Mouse (Mus musculus) MEL (cell line): ENCODE results near the gene 4930568D16Rik.

Source experiments
- BHLHE40 ChIP-seq: IDR thresholded peaks from 2 replicates; pipeline ENCODE4 v1.6.1; 2012; ENCODE audit warnings: low read depth, mild to moderate bottlenecking, inconsistent platforms, low read length, improper control_type of control experiment, borderline replicate concordance
- CTCF ChIP-seq, 3 experiments: IDR thresholded peaks in 2 of 3; conservative IDR thresholded peaks in 1 of 3; 2 replicates each; pipeline ENCODE4 v1.5.1; 2011 to 2012; ENCODE audit warnings: low read length in 3 of 3, low read depth in 2 of 3, mild to moderate bottlenecking in 2 of 3, improper control_type of control experiment in 1 of 3, inconsistent platforms in 1 of 3, mixed read lengths in 1 of 3, moderate library complexity in 1 of 3; ENCODE audit not compliant: control insufficient read depth in 1 of 3, insufficient read depth in 1 of 3, poor library complexity in 1 of 3, severe bottlenecking in 1 of 3
- ELF1 ChIP-seq: IDR thresholded peaks from 2 replicates; pipeline ENCODE4 v1.6.1; 2014; ENCODE audit warnings: low read depth, mild to moderate bottlenecking, inconsistent platforms, low read length, improper control_type of control experiment, moderate library complexity
- EP300 ChIP-seq, 2 experiments: IDR thresholded peaks; 2 replicates each; pipeline ENCODE4 v1.6.1; 2011; ENCODE audit warnings: improper control_type of control experiment in 2 of 2, low read length in 2 of 2, low read depth in 1 of 2, mild to moderate bottlenecking in 1 of 2
- GABPA ChIP-seq: IDR thresholded peaks from 2 replicates; pipeline ENCODE4 v1.6.1; 2012; ENCODE audit warnings: low read depth, mild to moderate bottlenecking, inconsistent platforms, low read length, improper control_type of control experiment, moderate library complexity
- GATA1 ChIP-seq: IDR thresholded peaks from 2 replicates; pipeline ENCODE4 v1.6.1; 2011; ENCODE audit warnings: low read depth, low read length, improper control_type of control experiment
- JUND ChIP-seq: IDR thresholded peaks from 2 replicates; pipeline ENCODE4 v1.6.1; 2011; ENCODE audit warnings: low read depth, mild to moderate bottlenecking, improper control_type of control experiment, low read length
- MAFK ChIP-seq: IDR thresholded peaks from 2 replicates; pipeline ENCODE4 v1.6.1; 2011; ENCODE audit warnings: low read depth, mild to moderate bottlenecking, low read length, improper control_type of control experiment, borderline replicate concordance
- MAX ChIP-seq: IDR thresholded peaks from 2 replicates; pipeline ENCODE4 v1.6.1; 2011; ENCODE audit warnings: low read length, improper control_type of control experiment
- POLR2A ChIP-seq, 2 experiments: IDR thresholded peaks; 2 replicates each; pipeline ENCODE4 v1.6.1; 2011 to 2012; ENCODE audit warnings: low read length in 2 of 2, mild to moderate bottlenecking in 2 of 2, control low read depth in 1 of 2, improper control_type of control experiment in 1 of 2, low read depth in 1 of 2, moderate library complexity in 1 of 2; ENCODE audit not compliant: control insufficient read depth in 1 of 2, insufficient read depth in 1 of 2, poor library complexity in 1 of 2
- SMC3 ChIP-seq: IDR thresholded peaks from 2 replicates; pipeline ENCODE4 v1.6.1; 2011; ENCODE audit warnings: low read depth, low read length, improper control_type of control experiment
- TCF12 ChIP-seq: IDR thresholded peaks from 2 replicates; pipeline ENCODE4 v1.6.1; 2014; ENCODE audit warnings: low read depth, mild to moderate bottlenecking, inconsistent platforms, low read length, improper control_type of control experiment, moderate library complexity
- USF1 ChIP-seq: IDR thresholded peaks from 2 replicates; pipeline ENCODE4 v1.6.1; 2014; ENCODE audit warnings: low read depth, mild to moderate bottlenecking, inconsistent platforms, low read length, improper control_type of control experiment, moderate library complexity

GRCm38 (mm10) chr2:35314300-35314699 lies 53.2 kb downstream of the 4930568D16Rik start:
- no peak for TF ChIP-seq CTCF (IDR thresholded peaks at IDR 0.05 in 2 of 3, conservative IDR thresholded peaks at IDR 0.05 in 1 of 3; ENCODE audit: control insufficient read depth in 1 of 3, insufficient read depth in 1 of 3, low read depth in 2 of 3, low read length in 3 of 3, poor library complexity in 1 of 3, severe bottlenecking in 1 of 3)
- no peak for TF ChIP-seq SMC3
- TF ChIP-seq TCF12: no peak
- no peak for TF ChIP-seq USF1
- TF ChIP-seq GATA1: no peak
- TF ChIP-seq POLR2A (IDR thresholded peaks at IDR 0.05; ENCODE audit: control insufficient read depth in 1 of 2, insufficient read depth in 1 of 2, low read depth in 1 of 2, low read length in 2 of 2, poor library complexity in 1 of 2): no peak
- no peak for TF ChIP-seq GABPA
- TF ChIP-seq MAX: no peak
- TF ChIP-seq BHLHE40: no peak
- TF ChIP-seq EP300 (IDR thresholded peaks at IDR 0.05; ENCODE audit: low read depth in 1 of 2, low read length in 2 of 2): no peak
- no peak for TF ChIP-seq ELF1
- TF ChIP-seq JUND: no peak
- no peak for TF ChIP-seq MAFK
